Mouse (Mus musculus): ENCODE results near the gene Chpf.
A peak's percentile ranks its signal among the peaks of the same experiment; 100 is the strongest.

Chpf gene

GRCm38 (mm10) chr1:75478916-75479634 lies at the start of gene Chpf, which contains the start of gene Tmem198:
TSS of gene Chpf (minus strand) at chr1:75479307.
TSS of gene Tmem198 (plus strand) at chr1:75479532.
- DNase-seq (ENCODE audit: low spot score) = peak; percentile 94

GRCm38 (mm10) chr1:75524679-75525078 lies 45.6 kb upstream of the Chpf start:
- no peak for DNase-seq (ENCODE audit: low spot score)

- DNase-seq (ENCODE audit: low spot score) = peak; percentile 88
Measured at GRCm38 (mm10) chr1:75521321-75522031, 42.4 kb upstream of the Chpf start, which contains the start of gene Stk11ip. TSS of gene Stk11ip (plus strand) at chr1:75521529.

GRCm38 (mm10) chr1:75519576-75519975 lies 40.5 kb upstream of the Chpf start:
- no peak for DNase-seq (ENCODE audit: low spot score)

GRCm38 (mm10) chr1:75518427-75518826 lies 39.3 kb upstream of the Chpf start:
- no peak for DNase-seq (ENCODE audit: low spot score)

- no peak for DNase-seq (ENCODE audit: low spot score)
Measured at GRCm38 (mm10) chr1:75517984-75518383, 38.9 kb upstream of the Chpf start.

GRCm38 (mm10) chr1:75516703-75517380 lies 37.7 kb upstream of the Chpf start:
- no peak for DNase-seq (ENCODE audit: low spot score)

- no peak for DNase-seq (ENCODE audit: low spot score)
Measured at GRCm38 (mm10) chr1:75512550-75512949, 33.4 kb upstream of the Chpf start.

GRCm38 (mm10) chr1:75511437-75512210 lies 32.5 kb upstream of the Chpf start:
- no peak for DNase-seq (ENCODE audit: low spot score)

- no peak for DNase-seq (ENCODE audit: low spot score)
Measured at GRCm38 (mm10) chr1:75510154-75510553, 31.0 kb upstream of the Chpf start.

GRCm38 (mm10) chr1:75509586-75509985 lies 30.5 kb upstream of the Chpf start:
- DNase-seq (ENCODE audit: low spot score) = no peak

- no peak for DNase-seq (ENCODE audit: low spot score)
Measured at GRCm38 (mm10) chr1:75507006-75507405, 27.9 kb upstream of the Chpf start, which contains the start of gene Inha. TSS of gene Inha (plus strand) at chr1:75507077.

GRCm38 (mm10) chr1:75505956-75506831 lies 27.1 kb upstream of the Chpf start, which contains the start of gene Obsl1:
TSS of gene Obsl1 (minus strand) at chr1:75506452.
- DNase-seq (ENCODE audit: low spot score) = peak; percentile 57

GRCm38 (mm10) chr1:75505159-75505955 lies 26.2 kb upstream of the Chpf start:
- DNase-seq (ENCODE audit: low spot score) = peak; percentile 61

GRCm38 (mm10) chr1:75504256-75505045 lies 25.3 kb upstream of the Chpf start:
- DNase-seq (ENCODE audit: low spot score) = no peak

GRCm38 (mm10) chr1:75503651-75503980 lies 24.5 kb upstream of the Chpf start:
- DNase-seq (ENCODE audit: low spot score) = no peak

- no peak for DNase-seq (ENCODE audit: low spot score)
Measured at GRCm38 (mm10) chr1:75502945-75503650, 24.0 kb upstream of the Chpf start.

- no peak for DNase-seq (ENCODE audit: low spot score)
Measured at GRCm38 (mm10) chr1:75501905-75502304, 22.8 kb upstream of the Chpf start.

GRCm38 (mm10) chr1:75499441-75499840 lies 20.3 kb upstream of the Chpf start:
- no peak for DNase-seq (ENCODE audit: low spot score)
